Mouse (Mus musculus) lung, embryonic 15.5 days (tissue): Measurements from ENCODE around the gene Aldh1a2. TPM values are rescaled to one million over a fixed set of nuclear protein-coding genes. Genes with fewer than 3 reads are reported as not detected.

Experiments
- ATAC-seq: fragments of 200-750 bp; cut with Nextera tagmentation; 2 replicates; pipeline ENCODE4 v1.8.0; 2017; ENCODE audit warnings: moderate number of reproducible peaks, borderline replicate concordance; ENCODE audit not compliant: low FRiP score, low TSS enrichment; ENCODE audit errors: extremely low read depth
- H3K27ac ChIP-seq: fragments of 300-500 bp; sonication (generic); 2 replicates; pipeline ENCODE4 v1.5.1; 2015; ENCODE audit warnings: moderate library complexity, mild to moderate bottlenecking, inconsistent platforms
- H3K27me3 ChIP-seq: fragments of 300-500 bp; sonication (generic); 2 replicates; pipeline ENCODE4 v1.6.1; 2015; ENCODE audit warnings: inconsistent platforms
- H3K36me3 ChIP-seq: fragments of 300-500 bp; sonication (generic); 2 replicates; pipeline ENCODE4 v1.6.1; 2015; ENCODE audit warnings: inconsistent platforms
- H3K4me1 ChIP-seq: fragments of 300-500 bp; sonication (generic); 2 replicates; pipeline ENCODE4 v1.6.1; 2015; ENCODE audit warnings: inconsistent platforms
- H3K4me2 ChIP-seq: fragments of 300-500 bp; sonication (generic); 2 replicates; pipeline ENCODE4 v1.6.1; 2015; ENCODE audit warnings: inconsistent platforms, mild to moderate bottlenecking, moderate library complexity
- H3K4me3 ChIP-seq: fragments of 300-500 bp; sonication (generic); 2 replicates; pipeline ENCODE4 v1.5.1; 2015; ENCODE audit warnings: mild to moderate bottlenecking, inconsistent platforms
- H3K9ac ChIP-seq: fragments of 300-500 bp; sonication (generic); 2 replicates; pipeline ENCODE4 v1.6.1; 2015; ENCODE audit warnings: inconsistent platforms
- H3K9me3 ChIP-seq: fragments of 300-500 bp; sonication (generic); 2 replicates; pipeline ENCODE4 v1.6.1; 2016; ENCODE audit warnings: inconsistent platforms
- WGBS: fragments of 180-500 bp; shearing (Covaris S2); methylation state at CpG from one replicate; pipeline ENCODE4 v1.1.7; 2015; 5-methylcytosine and 5-hydroxymethylcytosine counted together
- polyA plus RNA-seq: library from polyadenylated mRNA; unstranded; fragments of >200 nt; fragmentation: Nextera tagmentation; extraction: Ambion mirVana; gene quantifications from 2 replicates; pipeline ENCODE4 v1.2.1, GENCODE M21; 2015

Aldh1a2 gene
- polyA plus RNA-seq, 1 experiment from 2014 or later = 37.3 TPM

- Histone ChIP-seq H3K9me3 (no peaks in the 10 kb centered on the region), H3K4me2 (no peak overlapping the region), H3K27me3 (no peaks in the 10 kb centered on the region), H3K4me3 (no peak overlapping the region), H3K4me1 (peaks cover 7% of the 10 kb centered on the region; the same call in 1 of the 2 replicates), H3K9ac (no peak overlapping the region), H3K27ac (no peak overlapping the region), H3K36me3 (no peaks in the 10 kb centered on the region)
- WGBS = 91% methylated on average over 3 of the region's 3 CpGs
- ATAC-seq = no peak
These were observed 100.4 kb downstream of the Aldh1a2 start for GRCm38 (mm10) chr9:71315960-71316359.

GRCm38 (mm10) chr9:71317096-71317920 is 101.7 kb downstream of the Aldh1a2 start:
- no peak overlapping the region for H3K27ac ChIP-seq
- ATAC-seq = no peak

GRCm38 (mm10) chr9:71317921-71318241 is 102.3 kb downstream of the Aldh1a2 start:
- Histone ChIP-seq H3K27me3 (no peaks in the 10 kb centered on the region), H3K9me3 (no peaks in the 10 kb centered on the region), H3K4me2 (no peak overlapping the region), H3K4me1 (peaks cover 17% of the 10 kb centered on the region), H3K9ac (no peak overlapping the region), H3K36me3 (no peaks in the 10 kb centered on the region), H3K27ac (no peak overlapping the region), H3K4me3 (no peak overlapping the region)
- WGBS = 77% methylated on average over 3 of the region's 3 CpGs
- no peak for ATAC-seq

More at GRCm38 (mm10) chr9:71317096-71317920, 101.7 kb downstream of the Aldh1a2 start:
- Histone ChIP-seq H3K4me3 (no peak overlapping the region), H3K4me1 (peaks cover 17% of the 10 kb centered on the region), H3K36me3 (no peaks in the 10 kb centered on the region), H3K9ac (no peak overlapping the region), H3K9me3 (no peaks in the 10 kb centered on the region), H3K27me3 (no peaks in the 10 kb centered on the region), H3K4me2 (no peak overlapping the region)
- 55% methylated on average over 11 of the region's 11 CpGs for WGBS

GRCm38 (mm10) chr9:71319776-71320175 is 104.2 kb downstream of the Aldh1a2 start:
- no peak for ATAC-seq
- no peak overlapping the region for H3K4me2 ChIP-seq
- no peaks in the 10 kb centered on the region for H3K27me3 ChIP-seq
- no peak overlapping the region for H3K27ac ChIP-seq
- 83% methylated on average over 5 of the region's 5 CpGs for WGBS
- no peak overlapping the region for H3K4me3 ChIP-seq
- H3K4me1 ChIP-seq = peaks cover 17% of the 10 kb centered on the region
- no peak overlapping the region for H3K9ac ChIP-seq
- no peaks in the 10 kb centered on the region for H3K36me3 ChIP-seq
- no peaks in the 10 kb centered on the region for H3K9me3 ChIP-seq

GRCm38 (mm10) chr9:71320246-71321155 is 104.9 kb downstream of the Aldh1a2 start:
- 56% methylated on average over 11 of the region's 11 CpGs for WGBS
- ATAC-seq = no peak
- Histone ChIP-seq H3K4me3 (no peak overlapping the region), H3K4me2 (no peak overlapping the region), H3K4me1 (peaks cover 17% of the 10 kb centered on the region), H3K9ac (no peak overlapping the region), H3K36me3 (no peaks in the 10 kb centered on the region), H3K27ac (no peak overlapping the region), H3K9me3 (no peaks in the 10 kb centered on the region), H3K27me3 (no peaks in the 10 kb centered on the region)

- 19% methylated on average over 7 of the region's 7 CpGs for WGBS
- ATAC-seq = peak; percentile 21; the same call in 1 of the 2 replicates
- Histone ChIP-seq H3K4me1 (peaks cover 17% of the 10 kb centered on the region), H3K9me3 (no peaks in the 10 kb centered on the region), H3K9ac (no peak overlapping the region), H3K4me3 (no peak overlapping the region), H3K36me3 (no peaks in the 10 kb centered on the region), H3K27me3 (no peaks in the 10 kb centered on the region), H3K4me2 (no peak overlapping the region), H3K27ac (no peak overlapping the region; the same call in 1 of the 2 replicates)
These were observed 105.8 kb downstream of the Aldh1a2 start for GRCm38 (mm10) chr9:71321436-71321835.

- Histone ChIP-seq H3K27me3 (no peaks in the 10 kb centered on the region), H3K9ac (no peak overlapping the region), H3K4me1 (peaks cover 17% of the 10 kb centered on the region), H3K36me3 (no peaks in the 10 kb centered on the region), H3K27ac (peak overlapping the region; percentile 24; the same call in 1 of the 2 replicates), H3K4me2 (no peak overlapping the region), H3K4me3 (no peak overlapping the region), H3K9me3 (no peaks in the 10 kb centered on the region)
- WGBS = 47% methylated on average over 6 of the region's 6 CpGs
- ATAC-seq = peak; percentile 33; the same call in 1 of the 2 replicates
These were observed 106.3 kb downstream of the Aldh1a2 start for GRCm38 (mm10) chr9:71321871-71322270.

GRCm38 (mm10) chr9:71323303-71323952 is 107.8 kb downstream of the Aldh1a2 start:
- Histone ChIP-seq H3K4me3 (no peak overlapping the region), H3K9ac (no peak overlapping the region), H3K36me3 (no peaks in the 10 kb centered on the region), H3K9me3 (no peaks in the 10 kb centered on the region), H3K27me3 (no peaks in the 10 kb centered on the region), H3K27ac (no peak overlapping the region), H3K4me1 (peaks cover 11% of the 10 kb centered on the region), H3K4me2 (no peak overlapping the region)
- ATAC-seq = no peak
- 35% methylated on average over 1 of the region's 1 CpGs for WGBS

GRCm38 (mm10) chr9:71324060-71324459 is 108.5 kb downstream of the Aldh1a2 start:
- no peaks in the 10 kb centered on the region for H3K9me3 ChIP-seq
- no peak overlapping the region for H3K4me3 ChIP-seq
- no peak overlapping the region for H3K4me2 ChIP-seq
- 34% methylated on average over 5 of the region's 5 CpGs for WGBS
- H3K36me3 ChIP-seq = no peaks in the 10 kb centered on the region
- H3K9ac ChIP-seq = no peak overlapping the region
- ATAC-seq = no peak
- H3K27ac ChIP-seq = no peak overlapping the region
- H3K27me3 ChIP-seq = no peaks in the 10 kb centered on the region
- H3K4me1 ChIP-seq = peaks cover 11% of the 10 kb centered on the region

GRCm38 (mm10) chr9:71326261-71326660 is 110.7 kb downstream of the Aldh1a2 start:
- ATAC-seq = no peak
- H3K27me3 ChIP-seq = no peaks in the 10 kb centered on the region
- H3K4me2 ChIP-seq = no peak overlapping the region
- H3K36me3 ChIP-seq = no peaks in the 10 kb centered on the region
- WGBS = 72% methylated on average over 4 of the region's 4 CpGs
- no peak overlapping the region for H3K4me3 ChIP-seq
- H3K9me3 ChIP-seq = no peaks in the 10 kb centered on the region
- peaks cover 7% of the 10 kb centered on the region for H3K4me1 ChIP-seq
- no peak overlapping the region for H3K9ac ChIP-seq
- no peak overlapping the region for H3K27ac ChIP-seq

GRCm38 (mm10) chr9:71331661-71332060 is 116.1 kb downstream of the Aldh1a2 start:
- no peak overlapping the region for H3K9ac ChIP-seq
- no peak for ATAC-seq
- WGBS = 67% methylated on average over 3 of the region's 3 CpGs
- no peak overlapping the region for H3K27ac ChIP-seq
- H3K4me2 ChIP-seq = no peak overlapping the region
- no peaks in the 10 kb centered on the region for H3K4me1 ChIP-seq
- H3K9me3 ChIP-seq = no peaks in the 10 kb centered on the region
- no peak overlapping the region for H3K4me3 ChIP-seq
- no peaks in the 10 kb centered on the region for H3K27me3 ChIP-seq
- H3K36me3 ChIP-seq = no peaks in the 10 kb centered on the region
